Mouse (Mus musculus): ENCODE measurements at regions not wholly inside any gene's neighbourhood (a gene's known extent, or its start where the extent isn't known, plus 50 kb on each side); places are given as distances from the start of the nearest gene placed in this dataset.

DNA sequence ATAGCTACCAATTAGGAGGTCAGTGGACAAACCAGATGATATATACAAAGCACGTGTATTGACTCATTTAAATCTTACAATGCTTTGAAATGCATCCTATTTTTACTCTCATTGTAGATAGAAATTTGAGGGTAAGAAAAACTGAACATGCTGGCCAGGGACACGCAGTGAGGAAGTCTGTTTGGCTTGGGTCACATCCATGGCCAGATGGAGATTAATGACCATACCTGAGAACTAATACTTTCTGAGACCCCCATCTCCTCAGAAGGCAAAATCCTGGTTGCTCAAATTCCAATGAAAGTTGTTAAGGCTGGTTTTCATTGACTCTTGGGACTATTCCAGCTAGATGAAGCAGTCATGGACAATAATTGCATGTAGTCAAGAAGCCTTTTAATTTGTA lies 850.3 kb downstream of the Gsdmc2 start:
- no peak for DNase-seq

DNA sequence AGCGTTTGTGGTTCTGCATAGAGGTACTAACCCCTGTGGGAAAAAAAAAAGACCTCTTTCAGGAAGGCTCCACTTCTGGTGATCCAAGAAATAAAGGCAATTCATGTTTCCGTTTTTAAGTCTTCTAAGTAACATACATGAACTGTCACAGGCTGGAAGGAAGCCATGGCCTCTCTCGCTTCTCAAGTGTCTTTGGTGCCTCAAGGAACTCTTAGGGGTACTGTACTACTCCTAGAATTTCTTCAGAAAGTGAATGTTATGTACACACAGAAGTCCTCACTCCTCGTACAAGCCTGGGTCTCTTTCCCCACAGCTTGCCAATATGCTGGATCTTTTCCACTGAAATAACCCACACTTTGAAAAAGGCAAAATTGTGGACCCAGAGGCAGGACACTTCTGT lies 858.1 kb downstream of the Gsdmc2 start:
- no peak for DNase-seq

- DNase-seq = no peak
These were observed 858.8 kb downstream of the Gsdmc2 start for GRCm38 (mm10) chr15:62986147-62986546.

DNA sequence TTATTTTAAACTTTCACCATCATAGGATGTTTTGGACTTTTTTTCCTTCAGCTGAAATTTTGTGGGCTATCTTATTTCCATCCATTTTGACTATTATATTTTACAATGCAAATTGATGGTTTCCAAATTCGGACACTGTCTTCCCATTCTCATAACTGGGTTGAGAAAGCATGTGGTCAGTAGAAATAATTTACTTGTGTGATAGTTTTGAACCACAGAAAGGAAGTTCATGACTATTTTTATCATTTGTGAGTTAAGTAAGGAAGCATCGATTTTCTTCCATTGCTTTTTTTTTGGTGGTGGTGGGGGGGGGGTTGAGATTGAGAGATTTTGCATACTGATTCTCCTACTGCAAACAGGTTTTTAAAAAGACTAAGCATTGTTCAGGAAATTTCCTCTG lies 874.4 kb downstream of the Gsdmc2 start:
- no peak for DNase-seq

- no peak for DNase-seq
These were observed 882.3 kb downstream of the Gsdmc2 start for GRCm38 (mm10) chr15:62962681-62963080.

- no peak for DNase-seq
These were observed 884.4 kb downstream of the Gsdmc2 start for GRCm38 (mm10) chr15:62960623-62961022.

- no peak for DNase-seq
These were observed 886.3 kb downstream of the Gsdmc2 start for GRCm38 (mm10) chr15:62958506-62959330.

DNA sequence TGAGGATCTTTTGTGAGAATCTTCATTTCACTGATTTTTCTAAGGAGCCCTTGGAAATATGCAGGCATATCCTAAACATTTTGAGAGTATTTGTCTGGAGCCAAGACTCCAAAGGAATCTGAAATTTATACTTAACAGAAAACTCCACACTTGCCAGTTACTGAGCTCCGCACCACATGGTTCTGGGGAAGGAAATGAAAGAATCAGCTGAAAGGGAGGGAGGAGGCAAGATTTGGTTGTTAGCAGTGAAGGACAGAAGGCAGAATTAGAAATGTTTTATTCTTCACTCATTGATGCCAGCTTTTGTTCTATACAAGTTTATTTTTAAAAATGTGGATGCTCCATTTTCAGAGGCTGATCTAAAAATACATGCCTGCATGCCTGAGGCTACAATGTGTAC lies 890.1 kb downstream of the Gsdmc2 start:
- DNase-seq = no peak

- DNase-seq = no peak
These were observed 890.6 kb downstream of the Gsdmc2 start for GRCm38 (mm10) chr15:62954322-62954820.

GRCm38 (mm10) chr15:62953215-62953941 lies 891.6 kb downstream of the Gsdmc2 start:
- DNase-seq = no peak

DNA sequence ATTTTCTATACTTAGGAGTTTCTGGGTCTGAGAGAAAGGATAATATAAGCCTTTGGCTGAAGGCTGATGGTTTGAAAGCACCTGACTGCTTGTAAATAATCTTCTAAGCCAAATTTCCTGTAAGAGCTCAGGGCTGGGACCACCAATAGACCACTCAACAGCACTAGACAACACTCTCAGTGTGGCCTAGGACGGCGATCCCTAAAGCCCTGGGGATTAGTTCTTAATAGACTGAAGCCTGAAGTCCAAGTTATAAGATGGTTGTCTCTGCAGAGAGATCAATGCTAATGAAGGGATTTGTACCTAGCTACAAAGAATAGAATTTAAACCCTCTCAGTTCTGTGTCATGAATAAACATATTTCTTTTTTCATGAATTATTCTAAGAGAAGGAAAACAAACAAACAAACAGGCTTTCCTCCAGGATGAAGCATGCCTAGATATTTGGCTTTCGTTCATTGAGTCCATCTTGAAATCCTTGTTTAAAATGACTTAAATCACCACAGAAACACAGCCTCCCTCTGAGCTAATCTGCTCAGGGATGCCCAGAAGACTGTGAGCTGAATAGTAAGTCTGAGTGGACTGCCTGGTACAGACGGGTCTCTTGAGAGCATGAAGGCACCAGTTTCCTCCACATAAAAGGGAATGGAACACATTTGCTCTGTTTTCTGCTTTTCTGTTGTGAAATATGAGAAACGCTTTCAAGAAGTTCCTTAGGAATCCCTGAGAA lies 892.3 kb downstream of the Gsdmc2 start:
- DNase-seq = no peak

DNA sequence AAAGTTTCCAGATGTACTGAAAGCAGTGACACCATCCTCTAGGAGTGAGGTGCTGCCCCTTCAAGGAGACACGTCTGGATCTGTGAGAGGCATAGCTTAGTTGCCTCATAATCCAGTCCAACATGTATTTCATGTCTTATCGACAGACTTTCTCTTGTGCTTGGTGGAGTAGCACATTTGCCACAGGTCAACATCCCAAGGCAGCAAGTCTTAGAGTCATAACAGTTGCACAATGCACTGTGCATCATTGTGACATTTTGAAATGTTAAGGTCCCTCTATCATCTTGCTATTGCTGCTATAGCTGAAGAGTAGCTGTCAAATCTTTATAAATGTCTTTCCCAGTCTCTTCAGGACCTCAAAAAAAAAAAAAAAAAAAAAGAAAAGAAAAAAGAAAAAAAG lies 905.6 kb downstream of the Gsdmc2 start:
- DNase-seq = no peak

- DNase-seq = no peak
These were observed 907.2 kb downstream of the Gsdmc2 start for GRCm38 (mm10) chr15:62937756-62938155.

DNA sequence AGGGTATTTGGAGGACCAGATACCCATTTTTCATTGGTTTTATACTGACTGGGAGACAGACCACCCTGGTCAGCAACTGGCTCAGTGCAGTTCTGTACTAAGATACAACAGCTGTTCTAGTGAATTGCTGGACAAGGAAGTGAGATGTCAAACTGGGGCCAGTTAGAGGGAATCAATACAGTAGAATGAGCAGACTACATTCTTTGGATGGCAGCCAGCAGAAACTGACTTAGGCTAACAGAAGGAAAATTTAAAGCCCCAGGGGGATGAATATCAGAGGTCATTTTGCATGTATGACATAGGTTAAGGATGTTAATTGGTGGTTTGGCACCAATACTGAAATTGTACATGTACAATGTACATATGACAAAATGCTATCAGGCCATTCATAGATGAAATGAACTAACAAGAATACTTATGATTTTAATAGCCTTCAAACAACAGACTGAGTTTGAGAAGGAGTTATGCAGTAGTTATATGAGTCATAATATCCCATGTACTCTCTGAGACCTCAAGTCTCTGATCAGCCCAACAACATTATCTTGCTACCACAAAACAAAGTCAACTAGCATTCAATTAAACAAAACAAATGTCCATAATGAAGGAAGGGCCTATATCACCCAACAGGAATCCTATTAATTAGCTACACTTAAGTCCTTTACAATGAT lies 910.3 kb downstream of the Gsdmc2 start:
- peak; percentile 14 for DNase-seq

DNA sequence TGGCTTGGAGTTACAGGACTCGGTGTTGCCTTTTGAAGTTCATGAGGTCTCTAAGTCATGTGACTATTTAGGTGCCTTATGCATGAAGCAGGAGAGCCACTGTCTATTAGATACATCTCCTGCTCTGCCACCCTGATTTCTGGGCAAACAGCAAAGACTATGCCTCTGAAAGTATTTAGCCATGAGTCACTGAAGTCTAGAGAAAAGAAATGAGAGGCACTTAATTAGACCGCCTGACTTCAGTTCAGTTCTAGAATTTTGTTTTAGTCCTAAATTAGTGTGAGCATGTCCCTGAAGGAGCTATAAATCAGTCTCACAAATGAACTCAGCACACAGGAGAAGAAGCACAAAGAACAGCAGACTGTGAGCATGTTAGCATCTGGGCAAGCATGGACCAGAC lies 924.5 kb downstream of the Gsdmc2 start:
- DNase-seq = no peak

DNA sequence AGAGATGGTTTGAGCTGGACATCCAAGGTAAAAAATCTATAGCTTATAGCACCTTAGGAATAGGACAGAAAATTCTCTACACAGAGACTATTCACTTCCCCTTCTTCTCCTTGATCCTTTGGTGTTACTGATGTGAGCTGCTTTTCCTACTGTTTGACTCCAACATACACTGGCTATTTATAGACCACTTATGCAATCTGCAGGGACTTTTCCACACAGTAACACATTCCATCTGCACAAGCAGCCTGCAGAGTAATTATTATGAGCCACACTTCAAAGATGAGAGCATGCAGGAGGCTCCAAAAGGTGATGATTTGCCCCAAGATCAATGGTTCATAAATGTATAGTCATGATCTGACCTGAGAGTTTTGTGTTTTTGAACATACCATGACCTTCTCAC lies 925.7 kb downstream of the Gsdmc2 start:
- no peak for DNase-seq

DNA sequence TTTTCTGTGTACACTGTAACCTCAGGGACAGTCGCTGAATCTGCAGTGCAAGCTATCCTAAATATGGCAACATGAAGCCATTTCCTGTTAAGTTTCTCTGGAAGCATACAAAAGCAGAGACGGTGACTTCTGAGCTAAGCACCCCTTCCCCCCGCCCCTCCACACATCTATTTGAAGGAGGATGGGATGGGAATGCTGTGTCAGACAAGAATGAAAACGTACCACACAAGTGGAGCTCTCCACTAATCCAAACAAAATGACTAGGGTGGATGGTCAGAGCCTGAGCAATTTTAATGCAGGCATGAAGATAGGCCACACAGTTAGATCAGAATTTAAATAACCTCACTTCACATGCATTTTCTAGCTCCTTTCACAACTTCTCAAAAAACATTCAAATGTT lies 936.6 kb downstream of the Gsdmc2 start:
- no peak for DNase-seq

- DNase-seq = no peak
These were observed 937.8 kb downstream of the Gsdmc2 start for GRCm38 (mm10) chr15:62907181-62907580.

GRCm38 (mm10) chr15:62903047-62903822 lies 941.7 kb downstream of the Gsdmc2 start:
- DNase-seq = peak; percentile 93

GRCm38 (mm10) chr15:62901955-62902354 lies 943.0 kb downstream of the Gsdmc2 start:
- DNase-seq = no peak

- no peak for DNase-seq
These were observed 955.2 kb downstream of the Gsdmc2 start for GRCm38 (mm10) chr15:62889798-62890197.

- no peak for DNase-seq
These were observed 959.6 kb downstream of the Gsdmc2 start for GRCm38 (mm10) chr15:62885331-62885730.

Measured in adrenal gland, postnatal 10 days (tissue).